Mouse (Mus musculus) midbrain, embryonic 12.5 days (tissue): ENCODE measurements at regions not wholly inside any gene's neighbourhood (a gene's known extent, or its start where the extent isn't known, plus 50 kb on each side); places are given as distances from the start of the nearest gene placed in this dataset.
"Not testable (repeated sequence)": the region's sequence is repeated elsewhere in the genome, so short reads cannot be mapped to it uniquely, and the experiment has no call there.

Experiments
- ATAC-seq: fragments of 200-750 bp; cut with Nextera tagmentation; 2 replicates; pipeline ENCODE4 v1.8.0; 2017; ENCODE audit warnings: low read depth, moderate TSS enrichment, moderate library complexity; ENCODE audit not compliant: low FRiP score
- H3K27ac ChIP-seq: fragments of 300-500 bp; sonication (generic); replicated peaks from 2 replicates; pipeline ENCODE4 v1.5.1; 2016; ENCODE audit warnings: mild to moderate bottlenecking
- H3K27me3 ChIP-seq: fragments of 300-500 bp; sonication (generic); 2 replicates; pipeline ENCODE4 v1.6.1; 2016; ENCODE audit warnings: mild to moderate bottlenecking
- H3K36me3 ChIP-seq: fragments of 300-500 bp; sonication (generic); 2 replicates; pipeline ENCODE4 v1.6.1; 2016
- H3K4me1 ChIP-seq: fragments of 300-500 bp; sonication (generic); 2 replicates; pipeline ENCODE4 v1.6.1; 2016
- H3K4me2 ChIP-seq: fragments of 300-500 bp; sonication (generic); replicated peaks from 2 replicates; pipeline ENCODE4 v1.6.1; 2016; ENCODE audit warnings: mild to moderate bottlenecking, moderate library complexity
- H3K4me3 ChIP-seq: fragments of 300-500 bp; sonication (generic); 2 replicates; pipeline ENCODE4 v1.5.1; 2016; ENCODE audit warnings: mild to moderate bottlenecking
- H3K9ac ChIP-seq: fragments of 300-500 bp; sonication (generic); replicated peaks from 2 replicates; pipeline ENCODE4 v1.6.1; 2016; ENCODE audit warnings: mild to moderate bottlenecking, moderate library complexity
- H3K9me3 ChIP-seq: fragments of 300-500 bp; sonication (generic); 2 replicates; pipeline ENCODE4 v1.6.1; 2016; ENCODE audit warnings: mild to moderate bottlenecking
- whole genome bisulfite sequencing: fragments of 180-500 bp; shearing (Covaris S2); methylation state at CpG from one replicate; pipeline ENCODE4 v1.1.7; 2016; 5-methylcytosine and 5-hydroxymethylcytosine counted together

DNA sequence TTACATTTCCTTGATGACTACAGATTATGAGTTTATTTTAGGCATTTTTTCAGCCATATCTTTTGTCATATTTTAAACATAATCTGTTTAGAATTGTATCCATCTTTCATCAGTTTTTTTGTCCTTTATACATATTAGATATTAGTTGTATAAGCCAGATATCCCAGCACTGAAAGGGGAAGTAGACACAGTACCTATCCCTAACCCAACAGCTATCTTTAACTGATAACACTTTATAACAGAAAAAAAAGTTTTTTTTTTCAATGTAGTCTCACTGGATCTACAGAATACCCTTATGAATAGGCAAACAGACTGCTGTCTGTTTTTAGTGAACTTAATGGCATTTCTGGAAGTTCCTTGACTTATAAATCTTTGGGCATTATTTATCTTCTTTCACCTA is 1152.1 kb upstream of the Fam98a start:
- Histone ChIP-seq H3K4me3 (no peak overlapping the region), H3K4me1 (no peaks in the 10 kb centered on the region), H3K36me3 (no peaks in the 10 kb centered on the region), H3K27me3 (no peaks in the 10 kb centered on the region), H3K9ac (no peak overlapping the region), H3K9me3 (no peaks in the 10 kb centered on the region), H3K4me2 (no peak overlapping the region), H3K27ac (no peak overlapping the region)
- ATAC-seq = no peak

DNA sequence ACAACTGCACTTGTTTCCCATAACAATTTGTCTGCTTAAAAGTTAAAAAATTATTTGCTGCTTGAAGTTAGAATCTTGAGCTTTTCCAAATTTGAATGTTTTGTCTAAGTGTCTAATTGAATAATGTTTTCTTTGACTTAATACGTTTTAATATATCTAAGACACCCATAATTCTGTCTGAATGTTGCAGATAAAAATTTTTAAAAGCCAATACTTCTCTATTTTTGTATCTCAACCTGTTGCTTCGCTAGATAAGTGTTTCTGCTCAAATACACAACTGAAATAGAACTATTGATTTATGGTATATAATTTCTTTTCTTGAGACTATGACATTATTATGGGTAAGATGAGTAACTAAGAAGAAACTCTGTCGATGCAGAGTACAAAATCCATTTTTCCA is 1144.5 kb upstream of the Fam98a start:
- H3K4me3 ChIP-seq = no peak overlapping the region
- H3K36me3 ChIP-seq = no peaks in the 10 kb centered on the region
- no peak overlapping the region for H3K4me2 ChIP-seq
- no peak overlapping the region for H3K9ac ChIP-seq
- ATAC-seq = no peak
- H3K9me3 ChIP-seq = no peaks in the 10 kb centered on the region
- H3K4me1 ChIP-seq = no peaks in the 10 kb centered on the region
- WGBS = 70% methylated on average over 3 of the region's 3 CpGs
- no peaks in the 10 kb centered on the region for H3K27me3 ChIP-seq
- H3K27ac ChIP-seq = no peak overlapping the region

DNA sequence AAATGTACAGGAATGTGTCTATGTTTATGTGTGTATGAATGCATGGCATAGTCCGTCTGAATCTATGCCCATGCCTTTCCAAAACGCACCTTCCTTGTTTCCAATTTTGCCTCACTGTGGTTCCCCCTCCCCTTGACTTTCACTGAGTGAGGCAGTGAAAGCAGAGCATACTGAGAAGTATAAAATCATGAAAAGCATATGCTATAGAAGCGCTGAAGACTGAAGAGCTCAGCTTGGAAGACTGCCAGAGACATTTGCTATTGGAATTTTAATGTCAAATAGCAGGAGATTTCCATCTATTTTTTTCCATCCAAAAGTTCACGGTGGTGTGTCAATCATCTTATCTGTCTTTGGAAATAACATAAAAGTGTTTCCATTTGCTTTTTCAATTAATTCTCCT is 1106.3 kb upstream of the Fam98a start:
- Histone ChIP-seq H3K9me3 (no peaks in the 10 kb centered on the region), H3K4me1 (no peaks in the 10 kb centered on the region), H3K36me3 (no peaks in the 10 kb centered on the region), H3K9ac (no peak overlapping the region), H3K27ac (no peak overlapping the region), H3K4me2 (no peak overlapping the region), H3K4me3 (no peak overlapping the region), H3K27me3 (no peaks in the 10 kb centered on the region)
- ATAC-seq = no peak
- WGBS = 78% methylated on average over 4 of the region's 4 CpGs

DNA sequence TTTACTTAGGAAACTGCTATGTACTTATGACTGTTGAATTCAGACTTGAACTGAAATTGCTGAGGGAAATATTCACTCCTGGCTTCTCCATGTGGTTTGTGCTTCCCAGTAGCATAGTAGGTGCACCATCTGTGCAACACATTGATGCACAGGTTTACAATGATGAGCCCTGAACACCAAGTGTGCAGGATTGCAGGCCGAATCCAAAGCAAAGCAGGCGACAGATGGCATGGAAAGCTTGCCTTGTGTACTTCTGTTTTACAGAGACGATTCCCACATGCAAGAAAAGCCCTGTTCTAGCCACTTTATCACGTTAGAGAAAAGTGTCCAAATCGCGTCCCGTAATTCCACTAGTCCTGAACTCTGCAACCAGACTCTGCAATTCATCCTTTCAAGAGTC is 1074.2 kb upstream of the Fam98a start:
- no peak for ATAC-seq
- no peak overlapping the region for H3K27ac ChIP-seq
- 82% methylated on average over 7 of the region's 7 CpGs for WGBS
- H3K9me3 ChIP-seq = no peaks in the 10 kb centered on the region
- no peak overlapping the region for H3K4me3 ChIP-seq
- H3K9ac ChIP-seq = no peak overlapping the region
- no peaks in the 10 kb centered on the region for H3K27me3 ChIP-seq
- H3K4me1 ChIP-seq = no peaks in the 10 kb centered on the region
- H3K36me3 ChIP-seq = no peaks in the 10 kb centered on the region
- H3K4me2 ChIP-seq = no peak overlapping the region

DNA sequence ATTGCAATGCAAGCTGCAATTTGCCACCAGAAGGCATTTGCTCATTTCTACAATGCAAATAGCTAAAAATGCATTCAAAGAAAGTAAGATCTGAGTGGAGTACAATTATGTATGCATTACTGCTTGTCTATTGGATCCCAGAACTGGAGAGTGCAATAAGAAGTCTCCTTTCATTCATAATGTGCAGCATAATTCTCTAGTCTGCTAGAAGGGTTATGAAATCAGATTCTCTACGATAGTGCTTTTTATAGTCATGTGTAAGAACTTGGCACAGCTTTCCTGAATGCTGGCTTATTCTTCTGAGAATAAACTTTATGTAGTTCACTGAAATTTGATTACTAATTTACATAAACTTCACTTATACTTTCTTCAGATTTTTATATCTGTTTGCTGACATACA is 1053.5 kb upstream of the Fam98a start:
- WGBS = 84% methylated on average over 1 of the region's 1 CpGs
- Histone ChIP-seq H3K27ac (no peak overlapping the region), H3K27me3 (no peaks in the 10 kb centered on the region), H3K4me1 (no peaks in the 10 kb centered on the region), H3K4me2 (no peak overlapping the region), H3K36me3 (no peaks in the 10 kb centered on the region), H3K9me3 (no peaks in the 10 kb centered on the region), H3K4me3 (no peak overlapping the region), H3K9ac (no peak overlapping the region)
- ATAC-seq = no peak

DNA sequence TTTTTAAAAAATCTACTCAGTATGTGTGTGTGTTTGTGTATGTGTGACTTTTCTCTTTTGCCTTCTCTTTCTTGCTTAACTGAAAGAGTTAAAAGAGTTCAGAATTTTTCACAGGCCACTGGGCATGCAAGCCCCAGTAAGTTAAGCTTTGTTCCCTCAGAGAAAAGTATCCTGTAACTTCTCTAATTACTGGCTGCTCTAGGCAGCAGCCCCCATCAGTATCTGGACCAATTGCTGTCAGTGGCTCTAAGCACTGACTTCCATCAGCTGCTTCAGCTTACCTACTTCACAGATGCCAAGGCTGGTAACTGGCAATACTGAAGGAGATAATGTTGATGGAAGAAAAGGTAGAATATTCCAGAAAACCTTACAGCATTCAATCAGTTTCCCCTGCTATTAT is 1026.6 kb upstream of the Fam98a start:
- no peaks in the 10 kb centered on the region for H3K4me1 ChIP-seq
- H3K27ac ChIP-seq = no peak overlapping the region
- H3K27me3 ChIP-seq = no peaks in the 10 kb centered on the region
- no peak overlapping the region for H3K4me3 ChIP-seq
- no peaks in the 10 kb centered on the region for H3K36me3 ChIP-seq
- H3K9me3 ChIP-seq = no peaks in the 10 kb centered on the region
- H3K9ac ChIP-seq = no peak overlapping the region
- ATAC-seq = no peak
- H3K4me2 ChIP-seq = no peak overlapping the region

DNA sequence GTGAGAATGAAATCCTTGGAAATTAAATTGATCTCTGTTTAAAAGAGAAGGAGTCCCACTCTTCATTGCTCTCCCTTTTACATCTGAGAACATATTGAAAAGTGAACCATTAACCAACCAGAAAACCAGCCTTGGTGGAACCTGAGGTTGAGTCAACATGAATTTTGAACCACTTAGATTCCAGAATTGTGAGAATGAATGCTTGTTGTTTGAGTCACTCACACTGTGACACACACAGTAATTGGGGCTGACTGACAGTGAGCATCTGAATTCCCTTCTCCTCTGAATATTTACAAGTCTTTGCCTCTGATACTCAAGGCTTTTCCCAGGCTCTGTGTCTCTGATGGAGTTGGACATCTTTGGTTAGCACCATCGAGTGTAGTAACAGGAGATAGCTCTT is 1008.0 kb upstream of the Fam98a start:
- H3K4me2 ChIP-seq = no peak overlapping the region
- 72% methylated on average over 1 of the region's 1 CpGs for WGBS
- H3K27ac ChIP-seq = no peak overlapping the region
- no peaks in the 10 kb centered on the region for H3K36me3 ChIP-seq
- ATAC-seq = no peak
- no peak overlapping the region for H3K4me3 ChIP-seq
- H3K4me1 ChIP-seq = no peaks in the 10 kb centered on the region
- no peaks in the 10 kb centered on the region for H3K27me3 ChIP-seq
- H3K9me3 ChIP-seq = no peaks in the 10 kb centered on the region
- H3K9ac ChIP-seq = no peak overlapping the region

DNA sequence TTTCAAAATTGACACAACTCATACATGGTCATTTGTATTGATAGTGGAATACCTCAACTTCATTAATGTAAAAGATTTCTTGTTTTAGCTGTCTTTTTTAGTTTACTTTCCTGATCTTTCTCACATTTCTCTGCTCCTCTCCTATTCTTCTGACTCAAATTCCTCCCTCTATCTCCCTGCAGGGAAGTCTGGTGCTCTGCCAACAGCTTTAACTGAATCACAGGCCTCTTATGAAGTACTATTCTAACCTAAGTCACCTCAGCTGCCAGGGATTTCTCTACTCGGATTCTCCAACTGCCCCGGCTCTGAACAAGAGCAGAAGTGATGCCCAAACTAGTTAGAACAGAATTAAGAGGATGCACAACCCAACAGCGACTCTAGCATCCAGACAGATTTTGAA is 993.8 kb upstream of the Fam98a start:
- no peak for ATAC-seq
- no peaks in the 10 kb centered on the region for H3K4me1 ChIP-seq
- no peak overlapping the region for H3K4me2 ChIP-seq
- no peak overlapping the region for H3K27ac ChIP-seq
- whole genome bisulfite sequencing = 80% methylated on average over 3 of the region's 3 CpGs
- no peaks in the 10 kb centered on the region for H3K36me3 ChIP-seq
- no peak overlapping the region for H3K9ac ChIP-seq
- H3K27me3 ChIP-seq = no peaks in the 10 kb centered on the region
- no peak overlapping the region for H3K4me3 ChIP-seq
- no peaks in the 10 kb centered on the region for H3K9me3 ChIP-seq

DNA sequence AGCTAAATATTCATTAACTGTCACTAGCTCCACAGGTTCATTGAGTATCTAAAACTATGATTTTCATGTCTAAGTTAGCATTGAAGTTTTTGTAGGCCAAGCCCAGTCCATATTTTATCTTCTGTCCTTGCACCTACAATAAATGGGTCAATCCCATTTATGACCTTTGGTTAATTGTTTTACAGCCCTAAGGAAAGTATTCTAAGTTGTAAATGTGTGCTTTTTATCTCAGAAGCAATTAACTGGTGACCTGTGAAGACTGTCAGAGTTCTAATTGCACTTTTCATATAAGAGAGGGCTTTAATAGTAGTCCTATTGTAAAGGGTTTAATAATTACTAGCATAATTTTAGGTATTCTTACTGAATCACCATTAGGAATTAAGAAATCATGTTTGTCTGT is 984.0 kb upstream of the Fam98a start:
- Histone ChIP-seq H3K9ac (no peak overlapping the region), H3K36me3 (no peaks in the 10 kb centered on the region), H3K9me3 (no peaks in the 10 kb centered on the region), H3K4me2 (no peak overlapping the region), H3K27me3 (no peaks in the 10 kb centered on the region), H3K27ac (no peak overlapping the region), H3K4me3 (no peak overlapping the region), H3K4me1 (no peaks in the 10 kb centered on the region)
- ATAC-seq = no peak

DNA sequence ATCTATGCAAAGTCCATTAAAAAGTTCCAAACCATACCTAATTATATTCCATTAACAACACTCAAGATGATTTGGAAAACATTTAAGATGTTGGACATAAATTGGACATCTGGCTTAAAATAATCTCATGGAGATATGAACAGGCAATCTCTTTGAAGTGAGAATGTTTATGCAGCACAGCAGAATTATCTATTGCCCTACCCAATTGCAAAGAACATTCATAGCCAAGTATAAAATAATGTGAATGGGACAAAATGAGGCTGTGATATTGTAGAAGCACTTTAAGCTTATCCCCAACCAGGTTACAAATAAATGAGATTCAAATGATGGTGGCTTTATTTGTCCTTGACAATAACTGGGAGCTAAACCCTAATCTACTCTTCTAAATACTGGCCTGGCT is 950.0 kb upstream of the Fam98a start:
- no peak overlapping the region for H3K4me3 ChIP-seq
- H3K27ac ChIP-seq = no peak overlapping the region
- no peaks in the 10 kb centered on the region for H3K4me1 ChIP-seq
- no peaks in the 10 kb centered on the region for H3K36me3 ChIP-seq
- H3K27me3 ChIP-seq = no peaks in the 10 kb centered on the region
- H3K9ac ChIP-seq = no peak overlapping the region
- no peak for ATAC-seq
- H3K4me2 ChIP-seq = no peak overlapping the region
- no peaks in the 10 kb centered on the region for H3K9me3 ChIP-seq

DNA sequence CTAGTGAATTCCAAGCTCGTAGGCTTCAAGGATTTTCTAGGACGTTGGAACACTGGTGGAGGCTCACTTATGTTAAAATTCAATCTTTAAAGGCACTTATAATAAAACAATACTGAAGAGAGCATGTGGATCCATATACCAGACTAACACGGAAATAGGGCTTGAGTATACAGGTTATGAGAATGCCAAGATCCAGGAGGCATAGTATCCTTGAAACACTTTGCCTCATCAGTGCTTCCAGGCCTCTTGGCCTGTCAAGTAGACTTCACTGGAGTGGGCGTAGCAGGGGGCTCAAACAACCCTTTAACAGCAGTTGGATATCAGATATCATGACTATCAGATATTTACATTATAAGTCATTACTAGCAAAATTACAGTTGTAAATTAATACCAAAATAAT is 948.7 kb upstream of the Fam98a start:
- Histone ChIP-seq H3K36me3 (no peaks in the 10 kb centered on the region), H3K9ac (no peak overlapping the region), H3K27me3 (no peaks in the 10 kb centered on the region), H3K27ac (no peak overlapping the region), H3K4me2 (no peak overlapping the region), H3K4me3 (no peak overlapping the region), H3K9me3 (no peaks in the 10 kb centered on the region), H3K4me1 (no peaks in the 10 kb centered on the region)
- 74% methylated on average over 4 of the region's 4 CpGs for WGBS
- no peak for ATAC-seq

DNA sequence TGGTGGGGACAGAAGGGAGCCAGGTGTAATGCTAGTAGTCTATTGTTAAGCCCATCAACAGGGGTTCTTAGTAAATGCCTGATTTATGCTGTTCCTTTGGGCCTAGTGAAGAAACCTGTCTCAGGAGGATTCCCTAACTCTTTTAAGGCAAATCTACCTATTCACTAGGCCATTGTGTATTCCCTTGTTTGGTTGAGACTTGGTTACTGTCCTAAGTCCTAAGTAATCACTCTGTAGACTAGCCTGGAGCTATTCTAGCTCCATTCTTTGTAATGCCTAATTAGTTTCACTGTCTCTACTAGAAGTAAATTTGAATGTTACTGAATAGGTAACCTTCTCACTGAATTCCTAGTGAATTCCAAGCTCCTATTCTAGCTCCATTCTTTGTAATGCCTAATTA is 948.2 kb upstream of the Fam98a start:
- not testable (repeated sequence) for H3K9ac ChIP-seq, H3K27ac ChIP-seq, H3K4me3 ChIP-seq, H3K4me2 ChIP-seq, H3K27me3 ChIP-seq, H3K9me3 ChIP-seq, H3K4me1 ChIP-seq, ATAC-seq, H3K36me3 ChIP-seq

DNA sequence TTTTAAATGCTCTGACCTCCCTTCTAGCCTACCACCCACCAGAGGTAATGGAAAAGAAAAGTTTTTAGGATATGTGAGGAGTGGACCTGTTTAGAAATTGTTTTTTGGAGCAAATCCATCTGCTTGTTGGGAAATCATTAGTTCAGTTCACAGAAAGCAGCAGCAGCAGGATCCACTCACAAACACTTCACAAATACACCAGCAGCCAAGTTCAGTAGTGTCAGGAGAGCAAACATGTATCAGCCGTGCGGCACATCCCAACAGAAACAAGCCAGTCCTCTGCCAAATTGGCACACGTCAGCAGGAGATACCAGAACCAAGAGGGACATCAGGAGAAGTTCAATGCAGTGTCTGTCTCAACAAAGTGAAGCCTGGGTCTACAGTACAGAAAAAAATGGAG is 935.6 kb upstream of the Fam98a start:
- H3K9me3 ChIP-seq = no peaks in the 10 kb centered on the region
- no peaks in the 10 kb centered on the region for H3K4me1 ChIP-seq
- no peak overlapping the region for H3K4me3 ChIP-seq
- H3K4me2 ChIP-seq = no peak overlapping the region
- no peak overlapping the region for H3K27ac ChIP-seq
- no peaks in the 10 kb centered on the region for H3K36me3 ChIP-seq
- H3K27me3 ChIP-seq = no peaks in the 10 kb centered on the region
- H3K9ac ChIP-seq = no peak overlapping the region
- 94% methylated on average over 3 of the region's 3 CpGs for WGBS
- no peak for ATAC-seq

DNA sequence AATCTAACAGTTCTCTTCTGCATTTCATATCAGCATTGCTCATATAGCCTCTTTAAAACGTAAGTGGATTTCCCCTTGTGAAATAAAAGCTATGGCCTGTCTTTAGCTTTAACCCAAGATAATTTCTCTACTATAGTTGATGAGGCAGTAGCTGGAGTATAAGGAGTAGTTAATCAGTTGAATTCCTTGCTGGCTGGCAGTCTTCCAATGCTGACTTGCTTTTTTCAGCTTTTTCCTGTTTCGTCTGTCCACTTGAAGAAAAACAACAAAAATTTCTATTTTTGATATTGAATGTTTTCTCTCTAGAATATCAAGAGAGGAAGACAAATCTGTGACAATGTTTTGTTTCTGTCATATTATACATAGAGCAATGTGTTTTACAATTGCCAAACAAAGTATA is 932.4 kb upstream of the Fam98a start:
- ATAC-seq = no peak
- Histone ChIP-seq H3K4me3 (no peak overlapping the region), H3K4me2 (no peak overlapping the region), H3K4me1 (no peaks in the 10 kb centered on the region), H3K9ac (no peak overlapping the region), H3K36me3 (no peaks in the 10 kb centered on the region), H3K9me3 (no peaks in the 10 kb centered on the region), H3K27me3 (no peaks in the 10 kb centered on the region), H3K27ac (no peak overlapping the region)
- WGBS = 90% methylated on average over 2 of the region's 2 CpGs
